Mouse (Mus musculus): ENCODE data around the gene Ltbp2. TPM values are rescaled to one million over a fixed set of nuclear protein-coding genes. Genes with fewer than 3 reads are reported as not detected.

The Ltbp2 gene
- polyA plus RNA-seq, 1 experiment from 2014 or later: 0.31 TPM

DNA sequence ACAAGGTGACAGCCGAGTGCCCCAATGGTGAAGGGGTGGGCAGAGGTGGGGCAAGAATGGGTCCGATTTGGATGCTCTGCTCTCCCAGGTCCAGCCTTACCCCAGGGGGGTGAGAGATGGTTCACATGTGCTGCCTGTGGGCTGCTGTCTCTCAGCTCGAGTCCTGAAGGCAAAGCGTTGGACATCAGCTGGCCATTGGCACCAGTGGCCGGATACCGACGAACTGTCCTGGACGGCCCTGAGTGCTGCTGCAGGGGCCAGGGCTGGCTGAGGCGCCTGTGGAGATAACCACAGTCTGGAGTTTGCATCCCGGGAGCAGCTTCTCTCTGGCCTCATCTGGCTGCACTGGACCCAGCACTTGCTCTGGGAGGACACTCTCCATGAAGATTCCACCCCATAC lies 44.7 kb downstream of the Ltbp2 start:
- Histone ChIP-seq H3K4me2 (ENCODE audit: low read length) (no peak overlapping the region), H3K27ac (ENCODE audit: low read depth, low read length) (no peak overlapping the region), H3K4me3 (ENCODE audit: low read length) (no peak overlapping the region), H3K9me3 (ENCODE audit: control insufficient read depth, low read length) (no peaks in the 10 kb centered on the region), H3K4me1 (ENCODE audit: control insufficient read depth, insufficient read depth, low read depth, low read length) (no peaks in the 10 kb centered on the region; the same call in 1 of the 2 replicates), H3K36me3 (ENCODE audit: control insufficient read depth, insufficient read depth, low read length) (no peaks in the 10 kb centered on the region), H3K9ac (ENCODE audit: low read depth, low read length) (no peak overlapping the region), H3K27me3 (replicated peaks; ENCODE audit: control insufficient read depth, insufficient read depth, low read length) (no peaks in the 10 kb centered on the region)
- no peak for ATAC-seq
- WGBS: 72% methylated on average over 10 of the region's 10 CpGs

GRCm38 (mm10) chr12:84831141-84831540 lies 45.2 kb downstream of the Ltbp2 start:
- no peak overlapping the region for H3K4me2 ChIP-seq (ENCODE audit: low read length)
- WGBS: 75% methylated on average over 5 of the region's 5 CpGs
- no peaks in the 10 kb centered on the region for H3K27me3 ChIP-seq (replicated peaks; ENCODE audit: control insufficient read depth, insufficient read depth, low read length)

GRCm38 (mm10) chr12:84830438-84830837 lies 45.9 kb downstream of the Ltbp2 start:
- ATAC-seq: no peak
- H3K4me1 ChIP-seq (ENCODE audit: control insufficient read depth, insufficient read depth, low read depth, low read length): no peaks in the 10 kb centered on the region; the same call in 1 of the 2 replicates
- no peaks in the 10 kb centered on the region for H3K9me3 ChIP-seq (ENCODE audit: control insufficient read depth, low read length)
- no peak overlapping the region for H3K9ac ChIP-seq (ENCODE audit: low read depth, low read length)
- no peaks in the 10 kb centered on the region for H3K27me3 ChIP-seq (replicated peaks; ENCODE audit: control insufficient read depth, insufficient read depth, low read length)
- H3K4me3 ChIP-seq (ENCODE audit: low read length): no peak overlapping the region
- 93% methylated on average over 5 of the region's 5 CpGs for WGBS
- no peaks in the 10 kb centered on the region for H3K36me3 ChIP-seq (ENCODE audit: control insufficient read depth, insufficient read depth, low read length)
- H3K4me2 ChIP-seq (ENCODE audit: low read length): no peak overlapping the region
- no peak overlapping the region for H3K27ac ChIP-seq (ENCODE audit: low read depth, low read length)

More at GRCm38 (mm10) chr12:84831141-84831540, 45.2 kb downstream of the Ltbp2 start:
- Histone ChIP-seq H3K27ac (ENCODE audit: low read depth, low read length) (no peak overlapping the region), H3K36me3 (ENCODE audit: control insufficient read depth, insufficient read depth, low read length) (no peaks in the 10 kb centered on the region), H3K9me3 (ENCODE audit: control insufficient read depth, low read length) (no peaks in the 10 kb centered on the region), H3K4me3 (ENCODE audit: low read length) (no peak overlapping the region), H3K9ac (ENCODE audit: low read depth, low read length) (no peak overlapping the region), H3K4me1 (ENCODE audit: control insufficient read depth, insufficient read depth, low read depth, low read length) (no peaks in the 10 kb centered on the region; the same call in 1 of the 2 replicates)
- no peak for ATAC-seq

DNA sequence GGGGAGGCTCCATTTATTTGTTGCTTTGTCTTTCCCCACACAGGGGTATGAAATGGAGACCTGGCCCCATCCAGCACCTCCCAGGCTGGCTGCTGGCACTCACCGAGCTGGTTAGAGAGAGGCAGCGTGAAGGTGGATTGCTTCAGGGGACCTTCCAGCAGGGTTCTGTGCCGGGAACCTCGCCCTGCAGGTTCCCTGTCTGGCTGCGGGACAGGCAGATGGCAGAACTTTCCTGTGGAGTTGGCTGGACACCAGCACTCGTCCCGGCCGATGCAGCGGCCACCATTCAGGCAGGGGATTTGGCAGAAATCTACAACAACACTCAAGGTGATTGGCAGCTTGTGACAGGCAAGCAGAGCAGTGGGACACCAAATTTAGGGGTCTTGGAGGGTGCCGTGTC lies 46.4 kb downstream of the Ltbp2 start:
- 79% methylated on average over 10 of the region's 10 CpGs for whole genome bisulfite sequencing
- no peaks in the 10 kb centered on the region; the same call in 1 of the 2 replicates for H3K4me1 ChIP-seq (ENCODE audit: control insufficient read depth, insufficient read depth, low read depth, low read length)
- H3K9ac ChIP-seq (ENCODE audit: low read depth, low read length): no peak overlapping the region
- no peaks in the 10 kb centered on the region for H3K36me3 ChIP-seq (ENCODE audit: control insufficient read depth, insufficient read depth, low read length)
- H3K4me2 ChIP-seq (ENCODE audit: low read length): no peak overlapping the region
- ATAC-seq: no peak
- H3K27me3 ChIP-seq (replicated peaks; ENCODE audit: control insufficient read depth, insufficient read depth, low read length): no peaks in the 10 kb centered on the region
- H3K27ac ChIP-seq (ENCODE audit: low read depth, low read length): no peak overlapping the region
- no peak overlapping the region for H3K4me3 ChIP-seq (ENCODE audit: low read length)
- no peaks in the 10 kb centered on the region for H3K9me3 ChIP-seq (ENCODE audit: control insufficient read depth, low read length)

GRCm38 (mm10) chr12:84829109-84829724 lies 47.1 kb downstream of the Ltbp2 start:
- Histone ChIP-seq H3K4me1 (ENCODE audit: control insufficient read depth, insufficient read depth, low read depth, low read length) (no peaks in the 10 kb centered on the region; the same call in 1 of the 2 replicates), H3K9ac (ENCODE audit: low read depth, low read length) (no peak overlapping the region), H3K27ac (ENCODE audit: low read depth, low read length) (no peak overlapping the region), H3K36me3 (ENCODE audit: control insufficient read depth, insufficient read depth, low read length) (no peaks in the 10 kb centered on the region), H3K27me3 (replicated peaks; ENCODE audit: control insufficient read depth, insufficient read depth, low read length) (no peaks in the 10 kb centered on the region), H3K4me2 (ENCODE audit: low read length) (no peak overlapping the region), H3K9me3 (ENCODE audit: control insufficient read depth, low read length) (no peaks in the 10 kb centered on the region), H3K4me3 (ENCODE audit: low read length) (no peak overlapping the region)
- ATAC-seq: no peak
- WGBS: 83% methylated on average over 20 of the region's 20 CpGs

- no peaks in the 10 kb centered on the region; the same call in 1 of the 2 replicates for H3K4me1 ChIP-seq (ENCODE audit: control insufficient read depth, insufficient read depth, low read depth, low read length)
- no peak overlapping the region for H3K4me3 ChIP-seq (ENCODE audit: low read length)
- H3K4me2 ChIP-seq (ENCODE audit: low read length): no peak overlapping the region
- H3K36me3 ChIP-seq (ENCODE audit: control insufficient read depth, insufficient read depth, low read length): no peaks in the 10 kb centered on the region
- no peaks in the 10 kb centered on the region for H3K9me3 ChIP-seq (ENCODE audit: control insufficient read depth, low read length)
- 51% methylated on average over 8 of the region's 8 CpGs for WGBS
- ATAC-seq: peak; percentile 30; the same call in 1 of the 2 replicates
- H3K27me3 ChIP-seq (replicated peaks; ENCODE audit: control insufficient read depth, insufficient read depth, low read length): no peaks in the 10 kb centered on the region
- H3K27ac ChIP-seq (ENCODE audit: low read depth, low read length): no peak overlapping the region
- H3K9ac ChIP-seq (ENCODE audit: low read depth, low read length): no peak overlapping the region
Observed at GRCm38 (mm10) chr12:84827384-84827933, 48.9 kb downstream of the Ltbp2 start.

DNA sequence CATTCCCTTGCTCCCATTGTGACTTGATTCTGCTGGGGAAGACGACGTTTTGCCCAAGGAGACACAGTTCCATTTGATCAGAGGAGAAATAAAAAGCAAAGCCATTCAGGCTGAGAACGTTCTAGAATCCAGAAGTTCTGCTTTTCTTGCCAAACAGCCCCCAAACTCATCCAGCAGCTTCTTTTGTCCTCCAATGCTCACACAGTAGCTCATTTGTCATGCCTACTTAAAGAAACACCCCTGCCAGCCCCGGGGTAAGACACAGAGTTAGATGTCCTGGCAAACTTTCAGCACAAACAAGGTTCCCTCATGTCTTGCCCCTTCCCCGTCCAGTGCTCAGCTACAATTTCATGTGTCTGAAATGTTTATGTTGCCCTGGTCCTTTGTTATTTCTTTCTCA lies 52.1 kb downstream of the Ltbp2 start:
- ATAC-seq: peak; percentile 17; the same call in 1 of the 2 replicates
- Histone ChIP-seq H3K4me2 (ENCODE audit: low read length) (no peak overlapping the region), H3K27me3 (replicated peaks; ENCODE audit: control insufficient read depth, insufficient read depth, low read length) (no peaks in the 10 kb centered on the region), H3K4me1 (ENCODE audit: control insufficient read depth, insufficient read depth, low read depth, low read length) (no peaks in the 10 kb centered on the region), H3K9ac (ENCODE audit: low read depth, low read length) (no peak overlapping the region), H3K36me3 (ENCODE audit: control insufficient read depth, insufficient read depth, low read length) (no peaks in the 10 kb centered on the region), H3K4me3 (ENCODE audit: low read length) (no peak overlapping the region), H3K9me3 (ENCODE audit: control insufficient read depth, low read length) (no peaks in the 10 kb centered on the region), H3K27ac (ENCODE audit: low read depth, low read length) (no peak overlapping the region)
- 49% methylated on average over 5 of the region's 5 CpGs for WGBS

GRCm38 (mm10) chr12:84823601-84824000 lies 52.7 kb downstream of the Ltbp2 start:
- no peaks in the 10 kb centered on the region for H3K4me1 ChIP-seq (ENCODE audit: control insufficient read depth, insufficient read depth, low read depth, low read length)
- H3K36me3 ChIP-seq (ENCODE audit: control insufficient read depth, insufficient read depth, low read length): no peaks in the 10 kb centered on the region
- no peak overlapping the region for H3K9ac ChIP-seq (ENCODE audit: low read depth, low read length)
- no peak overlapping the region for H3K4me3 ChIP-seq (ENCODE audit: low read length)
- no peaks in the 10 kb centered on the region for H3K9me3 ChIP-seq (ENCODE audit: control insufficient read depth, low read length)
- H3K27me3 ChIP-seq (replicated peaks; ENCODE audit: control insufficient read depth, insufficient read depth, low read length): no peaks in the 10 kb centered on the region
- 67% methylated on average over 7 of the region's 7 CpGs for WGBS
- no peak overlapping the region for H3K4me2 ChIP-seq (ENCODE audit: low read length)
- no peak for ATAC-seq
- no peak overlapping the region for H3K27ac ChIP-seq (ENCODE audit: low read depth, low read length)

DNA sequence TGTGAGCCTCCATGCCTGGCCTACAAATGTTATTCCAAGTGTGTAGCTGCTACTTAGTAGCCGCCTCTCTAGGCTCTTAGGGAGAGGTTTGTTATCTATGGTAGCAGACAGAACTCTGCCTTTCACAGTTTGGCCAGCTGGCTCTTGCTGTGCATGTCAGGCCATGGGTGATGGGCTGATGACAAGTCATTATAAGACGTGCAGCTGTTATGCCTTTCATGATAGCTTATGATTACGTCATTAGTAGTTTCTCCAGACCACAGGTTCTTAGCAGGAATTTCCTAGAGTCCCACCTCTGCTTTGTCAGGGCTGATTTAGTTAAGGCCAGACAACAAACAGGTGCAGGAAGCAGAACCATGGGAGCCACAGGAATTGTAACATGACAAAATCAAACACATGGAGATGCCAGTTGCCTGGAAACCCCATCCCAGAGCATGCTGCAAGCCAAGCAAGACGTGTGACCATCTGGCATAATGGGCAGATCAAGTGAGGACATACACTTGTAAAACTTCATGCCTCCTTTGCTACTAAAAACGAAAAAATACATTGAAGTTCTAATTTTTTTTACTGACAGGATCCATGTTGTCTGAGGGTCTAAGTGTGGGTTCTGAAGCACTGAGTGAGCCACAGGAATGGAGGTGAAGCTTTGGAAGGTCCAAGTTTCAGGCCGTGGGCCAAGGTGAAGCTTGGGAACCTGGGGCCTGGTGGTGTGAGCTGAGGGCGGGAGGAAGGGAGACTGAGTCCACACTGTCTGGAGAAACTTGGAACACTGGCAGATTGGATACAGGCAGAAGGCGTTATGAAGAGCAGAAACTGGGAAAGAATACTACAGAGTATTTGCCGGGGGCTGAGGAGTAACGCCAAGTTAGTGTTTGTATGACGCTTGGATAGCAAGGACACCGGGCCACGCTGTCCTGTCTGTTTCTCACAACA lies 56.8 kb downstream of the Ltbp2 start:
- no peak overlapping the region for H3K4me3 ChIP-seq (ENCODE audit: low read length)
- no peak for ATAC-seq
- H3K9me3 ChIP-seq (ENCODE audit: control insufficient read depth, low read length): no peaks in the 10 kb centered on the region
- no peaks in the 10 kb centered on the region for H3K27me3 ChIP-seq (replicated peaks; ENCODE audit: control insufficient read depth, insufficient read depth, low read length)
- no peaks in the 10 kb centered on the region for H3K36me3 ChIP-seq (ENCODE audit: control insufficient read depth, insufficient read depth, low read length)
- no peaks in the 10 kb centered on the region for H3K4me1 ChIP-seq (ENCODE audit: control insufficient read depth, insufficient read depth, low read depth, low read length)
- no peak overlapping the region for H3K4me2 ChIP-seq (ENCODE audit: low read length)
- H3K27ac ChIP-seq (ENCODE audit: low read depth, low read length): no peak overlapping the region
- no peak overlapping the region for H3K9ac ChIP-seq (ENCODE audit: low read depth, low read length)
- 81% methylated on average over 13 of the region's 13 CpGs for WGBS

All from hindbrain, embryonic 16.5 days (tissue).